Mouse (Mus musculus) heart, embryonic 11.5 days (tissue): ENCODE data around the gene Stx18. TPM values are rescaled to one million over a fixed set of nuclear protein-coding genes. Genes with fewer than 3 reads are reported as not detected.

Experiments
- ATAC-seq: fragments of 200-750 bp; cut with Nextera tagmentation; replicated peaks from 2 replicates; pipeline ENCODE4 v1.8.0; 2017; ENCODE audit warnings: moderate library complexity; ENCODE audit not compliant: insufficient number of reproducible peaks, low FRiP score, low TSS enrichment
- H3K27ac ChIP-seq: fragments of 300-500 bp; sonication (generic); 2 replicates; pipeline ENCODE4 v1.5.1; 2014; ENCODE audit warnings: mild to moderate bottlenecking, low read depth, low read length
- H3K27me3 ChIP-seq: fragments of 300-500 bp; sonication (generic); 2 replicates; pipeline ENCODE4 v1.6.1; 2014; ENCODE audit warnings: mild to moderate bottlenecking, low read length, mixed read lengths; ENCODE audit not compliant: control insufficient read depth, insufficient read depth
- H3K36me3 ChIP-seq: fragments of 300-500 bp; sonication (generic); 2 replicates; pipeline ENCODE4 v1.6.1; 2014; ENCODE audit warnings: mild to moderate bottlenecking, low read length, moderate library complexity, mixed read lengths; ENCODE audit not compliant: control insufficient read depth, insufficient read depth
- H3K4me1 ChIP-seq: fragments of 300-500 bp; sonication (generic); 2 replicates; pipeline ENCODE4 v1.6.1; 2014; ENCODE audit warnings: low read length; ENCODE audit not compliant: control insufficient read depth, insufficient read depth
- H3K4me2 ChIP-seq: fragments of 300-500 bp; sonication (generic); 2 replicates; pipeline ENCODE4 v1.6.1; 2014; ENCODE audit warnings: mild to moderate bottlenecking, moderate library complexity
- H3K4me3 ChIP-seq: fragments of 300-500 bp; sonication (generic); 2 replicates; pipeline ENCODE4 v1.5.1; 2014; ENCODE audit warnings: low read depth, low read length
- H3K9ac ChIP-seq: fragments of 300-500 bp; sonication (generic); 2 replicates; pipeline ENCODE4 v1.6.1; 2014; ENCODE audit warnings: mild to moderate bottlenecking, low read depth, low read length, moderate library complexity
- H3K9me3 ChIP-seq: fragments of 300-500 bp; sonication (generic); replicated peaks from 2 replicates; pipeline ENCODE4 v1.6.1; 2016; ENCODE audit warnings: low read length; ENCODE audit not compliant: control insufficient read depth
- WGBS: fragments of 180-500 bp; shearing (Covaris S2); extraction: QIAGEN DNeasy Blood & Tissue Kit; methylation state at CpG from one replicate; pipeline ENCODE4 v1.1.7; 2014; ENCODE audit not compliant: insufficient replicate concordance; 5-methylcytosine and 5-hydroxymethylcytosine counted together
- polyA plus RNA-seq: library from polyadenylated mRNA; unstranded; fragments of >200 nt; fragmentation: Nextera tagmentation; extraction: Ambion mirVana; gene quantifications from 2 replicates; pipeline ENCODE4 v1.2.1, GENCODE M21; 2014

The Stx18 gene
- polyA plus RNA-seq, 1 experiment from 2014 or later, result 40.8 TPM

- H3K4me3 ChIP-seq, result no peak overlapping the region
- no peak for ATAC-seq
- H3K27me3 ChIP-seq, result no peaks in the 10 kb centered on the region
- 77% methylated on average over 6 of the region's 6 CpGs for WGBS
- no peaks in the 10 kb centered on the region for H3K4me1 ChIP-seq
- no peaks in the 10 kb centered on the region for H3K36me3 ChIP-seq
- H3K27ac ChIP-seq, result no peak overlapping the region
- H3K9me3 ChIP-seq, result no peaks in the 10 kb centered on the region
- no peak overlapping the region for H3K4me2 ChIP-seq
- no peak overlapping the region for H3K9ac ChIP-seq
Observed at GRCm38 (mm10) chr5:38184688-38185285, 146.2 kb downstream of the Stx18 start.

DNA sequence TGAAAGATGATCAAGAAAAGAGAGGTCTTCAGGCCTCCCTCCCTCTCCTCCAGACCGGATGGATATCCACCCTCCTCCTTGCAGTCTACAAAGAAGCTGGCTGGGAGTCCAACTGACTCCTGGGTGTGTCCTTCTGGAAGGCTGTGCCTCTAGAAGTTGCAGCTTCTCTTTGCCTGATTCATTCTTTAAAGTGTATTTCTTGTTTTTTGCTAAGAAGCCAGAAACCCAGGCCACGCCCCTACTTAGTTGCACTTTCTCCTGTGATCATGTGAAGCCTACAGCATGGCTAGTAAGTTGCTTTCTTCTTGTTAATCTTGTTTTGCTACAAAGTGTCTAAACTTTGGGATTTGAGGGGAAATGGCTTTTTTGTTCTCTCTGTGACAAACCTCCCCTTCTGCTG lies 148.5 kb downstream of the Stx18 start:
- no peak overlapping the region for H3K27ac ChIP-seq
- H3K9me3 ChIP-seq, result no peaks in the 10 kb centered on the region
- WGBS, result 78% methylated on average over 2 of the region's 2 CpGs
- H3K9ac ChIP-seq, result no peak overlapping the region
- H3K36me3 ChIP-seq, result no peaks in the 10 kb centered on the region
- H3K4me2 ChIP-seq, result no peak overlapping the region
- H3K27me3 ChIP-seq, result no peaks in the 10 kb centered on the region
- no peak for ATAC-seq
- no peaks in the 10 kb centered on the region for H3K4me1 ChIP-seq
- no peak overlapping the region for H3K4me3 ChIP-seq

Other genes with a start within 250 kb of the Stx18 start
- 18.3 and 18.6 TPM in 2 replicates for gene Msx1, start 214.2 kb upstream of the Stx18 start, polyA plus RNA-seq
- gene Nsg1, start 121.2 kb downstream of the Stx18 start, polyA plus RNA-seq, result 5.3 and 11.9 TPM in 2 replicates
- gene Zbtb49, start 181.7 kb downstream of the Stx18 start, polyA plus RNA-seq, result 6.7 and 7.3 TPM in 2 replicates
- 54.4 and 65.1 TPM in 2 replicates for gene Lyar, start 181.7 kb downstream of the Stx18 start, polyA plus RNA-seq
- 50.7 and 51.3 TPM in 2 replicates for gene Tmem128, start 221.4 kb downstream of the Stx18 start, polyA plus RNA-seq
- not detected in 2 replicates for gene Otop1, start 237.2 kb downstream of the Stx18 start, polyA plus RNA-seq